Mouse (Mus musculus) heart, postnatal 0 days (tissue): ENCODE results near the gene Nkx2-3.

Experiments
- CTCF ChIP-seq: IDR thresholded peaks from 2 replicates; pipeline ENCODE4 v1.5.1; 2016; ENCODE audit warnings: antibody characterized with exemption, control low read depth, low read depth
- EP300 ChIP-seq: IDR thresholded peaks from 2 replicates; pipeline ENCODE4 v1.6.1; 2016; ENCODE audit warnings: antibody characterized with exemption, low read depth

DNA sequence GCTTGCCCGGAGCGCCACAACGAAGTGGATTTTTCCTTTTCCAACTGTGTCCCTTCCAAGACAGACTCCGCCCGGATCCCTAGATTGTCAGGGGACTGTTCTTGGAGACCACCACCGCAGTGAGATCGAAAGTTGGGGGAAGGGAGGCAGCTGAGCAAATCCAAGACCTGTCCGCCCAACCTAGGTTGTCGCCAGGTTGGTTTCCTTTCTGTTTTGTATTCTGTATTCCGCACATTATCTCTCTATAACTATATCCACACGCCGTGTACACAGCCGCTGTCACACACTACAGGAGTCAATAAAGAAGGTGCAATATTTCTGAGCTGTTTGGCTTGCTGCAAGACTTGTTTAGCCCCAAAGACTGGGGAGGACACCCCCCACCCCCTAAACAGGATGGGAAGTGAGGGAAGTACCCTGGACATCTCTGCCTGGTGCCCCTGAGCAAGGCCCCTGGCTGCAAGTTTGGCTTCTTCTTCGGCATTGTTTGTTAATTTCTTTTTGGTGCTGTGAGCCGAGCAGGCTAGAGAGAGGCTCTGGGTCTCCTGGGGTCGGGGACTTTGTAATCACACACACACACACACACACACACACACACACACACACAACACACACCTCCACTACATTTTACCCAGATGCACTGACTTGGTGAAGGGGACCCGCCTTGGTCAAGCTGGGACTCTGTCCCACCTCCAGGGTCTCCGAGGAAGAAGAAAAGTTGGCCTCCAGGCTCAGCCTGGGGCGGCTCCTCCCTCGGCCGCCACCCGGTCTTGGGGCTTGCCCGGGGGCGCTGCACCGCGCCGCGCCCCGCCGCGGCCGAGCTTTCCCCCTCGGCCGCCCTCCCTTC lies 3.7 kb downstream of the Nkx2-3 start:
- TF ChIP-seq CTCF (no peak), EP300 (no peak)
